Mouse (Mus musculus): ENCODE data around the gene Comp.
A peak's percentile ranks its signal among the peaks of the same experiment; 100 is the strongest.

The Comp gene

GRCm38 (mm10) chr8:70373397-70374317 is at the start of gene Comp:
TSS of gene Comp (plus strand) at chr8:70373558.
- peak in 1 of 2 experiments; percentile 40 for DNase-seq

GRCm38 (mm10) chr8:70323716-70324115 is 49.6 kb upstream of the Comp start:
- DNase-seq, result no peak

GRCm38 (mm10) chr8:70327512-70327911 is 45.8 kb upstream of the Comp start:
- no peak for DNase-seq

GRCm38 (mm10) chr8:70329124-70329834 is 44.1 kb upstream of the Comp start, which contains the start of gene Gdf1:
TSS of gene Gdf1 (plus strand) at chr8:70329817.
- peak in 1 of 2 experiments; percentile 32 for DNase-seq

- DNase-seq, result peak in 1 of 2 experiments; percentile 34
Observed at GRCm38 (mm10) chr8:70329835-70330740, 43.3 kb upstream of the Comp start.

- peak; percentile 75 to 77 for DNase-seq
Observed at GRCm38 (mm10) chr8:70330741-70331364, 42.5 kb upstream of the Comp start.

- DNase-seq, result peak in 1 of 2 experiments; percentile 45
Observed at GRCm38 (mm10) chr8:70331526-70331925, 41.8 kb upstream of the Comp start.

GRCm38 (mm10) chr8:70332070-70332877 is 41.1 kb upstream of the Comp start:
- peak; percentile 92 to 93 for DNase-seq

GRCm38 (mm10) chr8:70332878-70333202 is 40.5 kb upstream of the Comp start:
- DNase-seq, result no peak

GRCm38 (mm10) chr8:70338931-70339330 is 34.4 kb upstream of the Comp start:
- no peak for DNase-seq

GRCm38 (mm10) chr8:70340659-70341058 is 32.7 kb upstream of the Comp start:
- no peak for DNase-seq

GRCm38 (mm10) chr8:70342007-70342406 is 31.4 kb upstream of the Comp start:
- DNase-seq, result no peak

GRCm38 (mm10) chr8:70343076-70343475 is 30.3 kb upstream of the Comp start:
- no peak for DNase-seq

- peak; percentile 78 to 79 for DNase-seq
Observed at GRCm38 (mm10) chr8:70343696-70344095, 29.7 kb upstream of the Comp start.

- no peak for DNase-seq
Observed at GRCm38 (mm10) chr8:70344279-70344678, 29.1 kb upstream of the Comp start.

GRCm38 (mm10) chr8:70347443-70347842 is 25.9 kb upstream of the Comp start:
- no peak for DNase-seq

- no peak for DNase-seq
Observed at GRCm38 (mm10) chr8:70347860-70348420, 25.4 kb upstream of the Comp start.

GRCm38 (mm10) chr8:70351035-70351999 is 22.0 kb upstream of the Comp start:
- peak; percentile 51 for DNase-seq

GRCm38 (mm10) chr8:70352000-70352384 is 21.4 kb upstream of the Comp start:
- DNase-seq, result peak; percentile 38 to 50

- DNase-seq, result no peak
Observed at GRCm38 (mm10) chr8:70352657-70353151, 20.7 kb upstream of the Comp start.
